Mouse (Mus musculus): ENCODE measurements around the gene Mzt1.
"Not testable (repeated sequence)": the region's sequence is repeated elsewhere in the genome, so short reads cannot be mapped to it uniquely, and the experiment has no call there.

Gene Mzt1

GRCm38 (mm10) chr14:99046031-99046781, at the start of gene Mzt1, which contains the start of gene Bora:
Mzt1 (minus strand) TSS chr14:99046134.
Bora (plus strand) TSS chr14:99046222.
- DNase-seq, result peak; percentile 91 to 95

- no peak for DNase-seq
Measured at GRCm38 (mm10) chr14:99088947-99089346, 43.0 kb upstream of the Mzt1 start.

GRCm38 (mm10) chr14:99071146-99071545, 25.2 kb upstream of the Mzt1 start:
- no peak for DNase-seq

GRCm38 (mm10) chr14:99063091-99063490, 17.2 kb upstream of the Mzt1 start:
- no peak for DNase-seq

GRCm38 (mm10) chr14:99060616-99061015, 14.7 kb upstream of the Mzt1 start:
- DNase-seq, result no peak

GRCm38 (mm10) chr14:99058959-99059586, 13.1 kb upstream of the Mzt1 start:
- no peak for DNase-seq

- DNase-seq, result peak in 1 of 2 experiments; percentile 25
Measured at GRCm38 (mm10) chr14:99046782-99047181, 848 bp upstream of the Mzt1 start.

GRCm38 (mm10) chr14:99045378-99046030, 430 bp downstream of the Mzt1 start:
- peak in 1 of 2 experiments; percentile 44 for DNase-seq

GRCm38 (mm10) chr14:99044718-99045117, 1.2 kb downstream of the Mzt1 start:
- DNase-seq, result no peak

GRCm38 (mm10) chr14:99044096-99044495, 1.8 kb downstream of the Mzt1 start:
- DNase-seq, result no peak

GRCm38 (mm10) chr14:99043499-99043898, 2.4 kb downstream of the Mzt1 start:
- no peak for DNase-seq

- DNase-seq, result no peak
Measured at GRCm38 (mm10) chr14:99041416-99041815, 4.5 kb downstream of the Mzt1 start.

- DNase-seq, result not testable (repeated sequence)
Measured at GRCm38 (mm10) chr14:99039308-99039707, 6.6 kb downstream of the Mzt1 start.

GRCm38 (mm10) chr14:99037703-99038102, 8.2 kb downstream of the Mzt1 start:
- no peak for DNase-seq

- DNase-seq, result no peak
Measured at GRCm38 (mm10) chr14:99036039-99036438, 9.9 kb downstream of the Mzt1 start.

- DNase-seq, result not testable (repeated sequence)
Measured at GRCm38 (mm10) chr14:99034851-99035250, 11.1 kb downstream of the Mzt1 start.

- DNase-seq, result no peak
Measured at GRCm38 (mm10) chr14:99032596-99032995, 13.3 kb downstream of the Mzt1 start.

- no peak for DNase-seq
Measured at GRCm38 (mm10) chr14:99031337-99031873, 14.5 kb downstream of the Mzt1 start.

- no peak for DNase-seq
Measured at GRCm38 (mm10) chr14:99029987-99030386, 15.9 kb downstream of the Mzt1 start.

- DNase-seq, result no peak
Measured at GRCm38 (mm10) chr14:99022346-99023086, 23.4 kb downstream of the Mzt1 start.

- peak in 1 of 2 experiments; percentile 22 for DNase-seq
Measured at GRCm38 (mm10) chr14:99019136-99019808, 26.7 kb downstream of the Mzt1 start.

GRCm38 (mm10) chr14:99018691-99019090, 27.2 kb downstream of the Mzt1 start:
- DNase-seq, result no peak

Data from kidney, postnatal 4 days (tissue).